Mouse (Mus musculus) lung, postnatal 0 days (tissue): ENCODE measurements at regions not wholly inside any gene's neighbourhood (a gene's known extent, or its start where the extent isn't known, plus 50 kb on each side); places are given as distances from the start of the nearest gene placed in this dataset.

Source experiments
- CTCF ChIP-seq: IDR thresholded peaks from 2 replicates; pipeline ENCODE4 v1.5.1; 2016; ENCODE audit warnings: antibody characterized with exemption, mild to moderate bottlenecking
- EP300 ChIP-seq: IDR thresholded peaks from 2 replicates; pipeline ENCODE4 v1.6.1; 2016; ENCODE audit warnings: antibody characterized with exemption, mild to moderate bottlenecking, control low read depth

- no peak for TF ChIP-seq CTCF
- no peak for TF ChIP-seq EP300
Observed at GRCm38 (mm10) chr9:41212943-41213529, 51.5 kb upstream of the Ubash3b start.
